Mouse (Mus musculus): ENCODE measurements around the gene Bax.
A peak's percentile ranks its signal among the peaks of the same experiment; 100 is the strongest.
"Not testable (repeated sequence)": the region's sequence is repeated elsewhere in the genome, so short reads cannot be mapped to it uniquely, and the experiment has no call there.

Gene Bax

DNA sequence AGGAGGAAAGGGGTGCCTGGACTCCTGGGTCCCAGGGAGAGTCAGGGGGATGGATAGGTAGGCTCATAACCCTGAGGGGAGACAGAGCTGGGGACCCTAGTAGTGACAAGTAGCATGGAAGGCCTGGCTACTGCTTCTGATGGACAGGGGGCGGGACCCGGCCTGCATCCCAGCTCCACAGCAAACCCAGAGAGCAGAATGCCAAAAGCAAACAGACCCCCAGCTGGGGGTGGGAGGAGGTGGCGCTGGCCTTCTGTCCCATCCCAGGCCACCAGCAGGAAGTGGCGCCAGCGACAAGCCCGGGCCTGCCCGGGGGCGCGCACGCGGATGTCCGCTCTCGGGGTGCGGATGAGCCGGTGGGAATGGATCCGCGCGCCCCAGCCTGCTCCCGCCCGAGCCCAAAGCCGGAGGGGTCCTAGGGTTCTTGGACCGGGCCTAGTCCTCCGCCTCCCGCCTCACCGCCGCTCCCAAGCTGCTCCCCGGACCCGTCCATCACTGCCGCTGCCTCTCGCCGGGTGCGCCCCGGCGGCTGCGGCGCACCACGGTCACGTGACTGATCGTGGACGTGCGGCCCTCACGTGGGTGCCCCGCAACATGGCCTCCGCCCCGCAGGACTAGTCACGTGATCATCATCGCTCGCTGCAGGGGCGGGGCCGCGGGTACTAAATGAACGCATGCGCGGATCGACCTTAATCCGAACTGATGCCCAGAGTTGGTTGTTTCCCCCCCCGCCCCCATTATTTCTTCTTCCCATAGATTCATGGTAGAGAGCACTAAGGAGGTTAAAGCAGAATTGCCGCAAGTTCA is at the start of gene Bax:
Gene Bax, minus strand, starts transcription at position 616 of the 807 bp plus-strand sequence.
- DNase-seq (ENCODE audit: low spot score) = peak; percentile 97

DNA sequence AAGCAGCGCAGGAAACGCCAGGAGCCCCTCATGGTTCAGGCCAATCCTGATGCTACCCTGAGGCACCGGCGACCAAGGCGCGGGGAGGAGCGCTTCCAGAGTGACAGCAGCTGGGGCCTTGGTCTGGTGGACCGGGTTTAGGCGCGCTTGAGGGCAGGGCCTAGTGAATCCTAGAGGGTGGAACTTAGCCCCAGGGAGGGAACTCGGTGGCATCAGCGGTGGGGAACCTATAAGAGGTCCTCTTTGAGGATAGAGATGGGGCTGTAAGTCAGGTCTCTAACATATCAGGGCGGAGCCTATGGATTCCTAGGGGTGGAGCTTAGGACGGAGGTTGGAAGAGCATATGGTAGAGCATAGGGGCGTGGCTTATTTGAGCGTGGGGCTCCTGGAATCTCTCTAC is 48.7 kb upstream of the Bax start:
- no peak for DNase-seq (ENCODE audit: low spot score)

DNA sequence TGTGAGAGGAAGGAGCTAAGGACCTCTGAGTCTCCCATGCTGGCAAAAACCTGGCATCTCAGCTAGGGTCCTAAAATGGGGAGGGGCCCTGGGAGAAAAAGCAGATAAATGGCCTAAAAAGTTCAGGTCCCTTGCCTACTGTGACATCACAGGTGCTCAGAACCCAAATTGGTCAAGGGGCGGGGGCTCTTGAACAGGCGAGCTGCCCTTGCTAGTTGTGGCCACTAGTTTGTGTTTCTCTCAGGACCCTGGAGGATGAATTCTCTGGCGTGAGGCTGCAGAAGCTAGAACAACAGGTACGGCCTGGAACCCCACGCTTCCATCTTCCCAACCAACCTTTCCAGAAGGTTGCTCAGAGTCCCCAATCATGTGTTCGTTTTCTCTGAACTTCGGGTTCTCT is 47.7 kb upstream of the Bax start:
- no peak for DNase-seq (ENCODE audit: low spot score)

DNA sequence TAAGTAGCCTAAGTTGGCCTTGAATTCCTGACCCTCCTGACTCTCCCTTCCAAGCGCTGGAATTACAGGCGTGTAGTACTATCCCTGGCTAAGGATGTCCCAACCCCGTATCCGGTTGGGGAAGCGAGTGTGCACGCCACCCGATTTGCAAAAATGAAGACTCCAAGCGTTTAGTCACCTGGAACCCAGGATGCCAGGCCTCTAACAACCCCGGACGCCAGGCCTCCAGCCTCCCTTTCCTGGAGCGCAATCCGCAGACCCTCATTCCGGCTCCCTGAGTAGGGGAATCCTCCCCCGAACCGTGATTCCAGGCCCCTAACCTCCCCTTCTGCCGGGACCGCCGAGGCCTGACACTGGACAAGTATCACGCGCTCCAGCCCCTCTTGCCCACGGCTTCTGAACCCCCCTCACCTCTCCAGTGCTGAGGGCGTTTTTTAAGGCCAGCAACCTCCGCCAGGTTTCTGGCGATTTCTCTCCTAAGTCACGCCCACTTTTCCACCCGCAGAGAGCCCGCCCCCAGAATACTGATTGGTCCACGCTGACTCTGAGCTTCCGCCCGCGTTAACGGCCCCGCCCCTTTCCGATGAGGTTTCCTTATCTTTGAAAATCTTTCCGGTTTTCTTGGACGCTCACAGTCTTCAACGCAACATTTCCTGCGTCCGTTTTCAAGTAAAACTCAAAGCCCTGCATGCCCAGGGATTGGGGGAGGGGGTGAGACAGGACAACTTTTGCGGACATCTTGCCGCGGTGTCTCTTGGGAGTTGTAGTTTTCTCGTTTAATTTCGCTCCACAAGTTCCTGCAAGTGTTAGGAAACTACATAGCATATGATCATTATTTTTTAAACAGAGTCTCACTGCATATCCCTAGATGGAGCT is 43.5 kb upstream of the Bax start, which contains the start of gene Nucb1:
Gene Nucb1, minus strand, starts transcription at position 495 of the 876 bp plus-strand sequence.
- DNase-seq (ENCODE audit: low spot score) = peak; percentile 91

DNA sequence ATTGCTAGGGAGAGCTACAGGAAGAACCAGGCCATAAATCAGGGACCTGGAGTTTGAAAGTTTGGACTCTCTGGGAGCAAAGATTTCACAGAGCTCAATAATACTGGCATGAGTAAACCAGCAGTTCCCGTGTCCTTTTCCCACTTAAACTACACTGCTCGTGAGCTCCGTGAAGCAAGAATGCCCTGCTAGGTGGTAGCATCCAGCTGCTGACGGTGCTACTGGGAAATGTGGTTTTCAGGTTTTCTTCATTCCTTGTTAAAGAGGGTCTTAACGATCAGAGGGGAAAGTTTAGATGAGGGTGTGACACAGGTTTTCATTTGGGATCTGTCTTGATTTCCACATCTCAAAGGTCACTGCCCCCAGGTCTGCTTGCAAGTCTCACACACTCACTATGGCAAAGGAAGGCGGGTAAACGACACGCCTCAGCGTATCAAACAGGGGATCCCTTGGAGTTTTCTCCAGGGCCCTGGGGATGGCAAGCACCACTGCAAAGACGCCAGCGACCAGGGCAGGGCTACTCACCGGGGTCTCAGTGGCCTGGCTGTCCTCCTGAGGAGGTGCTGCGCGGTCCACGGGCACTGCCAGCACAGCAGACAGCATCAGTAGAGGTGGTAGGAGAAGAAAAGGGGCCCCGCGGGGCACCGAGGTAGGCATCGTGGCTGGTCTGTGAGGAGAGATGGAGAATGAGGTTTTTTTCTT is 42.6 kb upstream of the Bax start:
- DNase-seq (ENCODE audit: low spot score) = no peak

GRCm38 (mm10) chr7:45508561-45508960 is 41.9 kb upstream of the Bax start:
- no peak for DNase-seq (ENCODE audit: low spot score)

- no peak for DNase-seq (ENCODE audit: low spot score)
Observed at GRCm38 (mm10) chr7:45507583-45507982, 40.9 kb upstream of the Bax start.

GRCm38 (mm10) chr7:45498427-45498826 is 31.7 kb upstream of the Bax start:
- DNase-seq (ENCODE audit: low spot score) = no peak

DNA sequence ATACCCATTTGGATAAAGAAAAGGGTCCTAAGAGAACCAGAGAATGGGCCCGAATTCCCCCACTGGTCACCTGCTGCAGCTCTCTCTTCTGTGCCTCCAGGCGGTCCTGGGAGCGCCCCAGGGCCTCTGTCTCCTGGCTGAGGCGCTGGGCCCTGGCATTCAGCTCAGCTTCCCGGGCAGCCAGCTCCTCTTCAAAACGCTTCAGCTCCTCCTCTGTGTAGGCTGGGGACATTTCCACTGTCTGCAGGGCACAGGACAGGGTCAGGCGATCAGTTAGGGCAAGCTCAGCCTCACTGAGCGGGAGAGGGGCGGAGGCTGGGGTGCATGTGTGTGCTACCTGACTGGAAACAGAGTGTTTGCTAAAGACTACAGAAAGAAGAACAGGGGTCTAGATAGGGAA is 27.9 kb upstream of the Bax start:
- no peak for DNase-seq (ENCODE audit: low spot score)

DNA sequence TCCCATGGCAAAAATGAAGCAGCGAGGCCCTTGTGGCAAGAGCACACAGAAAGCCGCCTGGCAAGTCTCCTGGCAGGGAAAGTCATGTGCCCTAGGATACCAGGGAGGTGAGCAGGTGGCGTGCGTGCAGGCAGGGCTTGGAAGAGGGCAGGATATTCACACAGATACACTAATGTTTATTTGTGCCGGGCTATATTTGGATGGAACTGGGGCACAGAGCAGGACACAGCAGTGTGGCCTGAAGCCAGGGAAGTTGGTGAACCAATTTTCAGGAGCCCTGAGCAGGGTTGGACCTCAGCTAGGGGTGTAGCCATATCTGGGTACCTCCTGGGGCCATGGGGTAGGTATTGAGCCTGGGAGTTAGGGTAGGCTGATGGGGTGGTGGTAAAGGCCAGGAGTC is 26.3 kb upstream of the Bax start:
- no peak for DNase-seq (ENCODE audit: low spot score)

DNA sequence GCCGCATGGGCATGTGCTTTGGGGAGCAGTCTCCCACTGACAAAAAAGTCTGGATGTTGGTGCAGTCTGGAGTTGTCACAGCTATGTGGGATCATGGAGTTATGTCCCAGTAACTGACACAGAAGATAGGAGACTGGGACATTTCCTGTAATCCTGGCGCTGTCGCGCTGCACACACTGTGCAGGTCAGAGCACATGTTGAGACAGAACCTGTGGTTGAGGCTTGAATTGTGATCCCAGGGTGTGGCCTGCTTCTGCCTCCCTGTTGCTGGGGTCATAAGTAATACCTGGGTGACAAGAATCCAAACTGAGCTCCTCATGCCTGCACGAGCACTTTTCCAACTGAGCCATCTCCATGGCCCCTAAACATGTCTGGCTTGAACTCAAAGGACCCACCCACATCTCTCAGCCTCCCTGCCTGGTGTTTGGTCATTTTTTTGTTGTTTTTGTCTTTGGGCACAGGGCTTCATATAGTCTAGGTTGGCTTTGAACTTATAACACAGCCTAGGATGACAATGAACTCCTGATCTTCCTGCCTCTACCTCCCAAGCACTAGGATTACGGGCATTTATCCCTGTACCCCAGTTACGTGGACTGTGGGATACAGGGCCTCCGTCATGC is 25.6 kb upstream of the Bax start:
- no peak for DNase-seq (ENCODE audit: low spot score)

GRCm38 (mm10) chr7:45491264-45491663 is 24.6 kb upstream of the Bax start:
- DNase-seq (ENCODE audit: low spot score) = no peak

GRCm38 (mm10) chr7:45490822-45491221 is 24.1 kb upstream of the Bax start:
- no peak for DNase-seq (ENCODE audit: low spot score)

GRCm38 (mm10) chr7:45489578-45489977 is 22.9 kb upstream of the Bax start:
- no peak for DNase-seq (ENCODE audit: low spot score)

DNA sequence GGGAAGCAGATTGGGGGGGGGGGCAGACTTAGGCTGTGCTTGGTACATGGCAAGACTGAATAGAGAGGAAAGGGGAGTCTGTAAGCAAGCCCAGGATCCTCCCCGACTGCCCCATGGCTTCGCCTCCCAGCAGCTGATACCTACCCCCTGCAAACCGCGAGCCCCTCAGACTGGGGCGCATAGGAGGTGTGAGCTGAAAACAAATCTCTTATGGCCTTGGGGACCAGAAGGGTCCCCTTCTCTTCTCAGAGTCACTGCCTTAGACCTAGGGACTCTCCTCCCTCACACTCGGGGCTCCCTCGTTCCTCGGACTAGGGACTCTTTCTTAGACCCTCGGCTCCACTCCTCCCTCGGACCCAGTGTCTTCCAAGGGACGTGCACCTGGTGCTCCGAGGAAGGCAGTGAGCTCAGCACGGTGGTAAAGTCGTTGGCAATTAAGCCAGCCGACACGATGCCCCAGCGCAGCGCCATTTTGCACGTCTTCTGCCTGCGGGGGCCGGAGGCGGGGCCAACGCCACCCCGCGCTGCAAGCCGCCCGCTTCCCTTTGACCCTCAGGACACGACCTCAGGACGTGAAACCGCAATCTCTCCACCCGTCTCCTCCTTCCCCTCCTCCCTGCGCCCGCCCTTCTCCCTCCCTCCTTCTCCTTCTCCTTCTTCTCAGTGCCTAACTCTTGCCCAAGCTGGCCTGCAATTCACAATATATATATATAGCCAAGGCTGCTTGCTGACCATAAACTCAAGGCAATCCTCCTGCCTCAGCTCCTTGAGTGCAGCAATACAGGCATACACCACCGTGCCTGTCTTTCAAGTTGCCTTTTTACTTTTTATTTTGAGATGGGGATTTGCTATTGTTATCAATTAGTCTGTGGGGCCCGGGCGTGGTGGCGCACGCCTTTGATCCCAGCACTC is 21.9 kb upstream of the Bax start, which contains the start of gene Dhdh:
Gene Dhdh, minus strand, starts transcription at position 513 of the 912 bp plus-strand sequence.
- no peak for DNase-seq (ENCODE audit: low spot score)

- DNase-seq (ENCODE audit: low spot score) = no peak
Observed at GRCm38 (mm10) chr7:45487861-45488292, 21.2 kb upstream of the Bax start.

DNA sequence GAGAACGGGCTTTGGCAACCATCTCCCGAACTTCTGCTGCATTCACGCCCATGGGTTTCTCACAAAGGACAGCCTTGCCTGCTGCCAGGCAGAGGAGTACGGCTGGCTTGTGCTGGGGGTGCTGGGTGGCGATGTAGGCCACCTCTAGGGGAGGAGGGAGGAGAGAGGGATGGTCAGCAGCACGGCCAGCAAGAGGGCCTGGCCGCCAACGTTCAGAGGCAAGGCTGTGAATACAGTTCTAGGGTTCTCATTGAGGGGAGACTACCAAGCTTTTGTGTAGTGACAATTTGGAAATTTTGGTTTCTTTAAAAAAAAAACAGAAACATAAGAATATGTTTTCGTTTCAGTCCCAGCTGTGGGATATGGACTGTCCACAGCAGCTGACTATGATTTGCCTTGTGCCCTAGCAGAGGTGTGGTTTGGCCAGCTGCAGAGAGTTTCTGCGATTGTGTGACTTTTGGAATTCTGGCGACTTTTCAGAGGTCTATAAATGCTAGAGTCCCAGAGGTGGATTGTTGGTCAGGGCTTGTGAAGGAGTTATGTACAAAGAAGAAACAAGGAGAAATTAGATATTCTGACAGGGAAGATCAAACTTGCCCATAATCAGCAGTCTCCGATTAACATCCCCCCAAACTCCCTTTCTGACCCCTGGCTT is 20.2 kb upstream of the Bax start, which contains the start of gene Gm45808:
Gene Gm45808, minus strand, starts transcription at position 51 of the 655 bp plus-strand sequence.
- DNase-seq (ENCODE audit: low spot score) = no peak

DNA sequence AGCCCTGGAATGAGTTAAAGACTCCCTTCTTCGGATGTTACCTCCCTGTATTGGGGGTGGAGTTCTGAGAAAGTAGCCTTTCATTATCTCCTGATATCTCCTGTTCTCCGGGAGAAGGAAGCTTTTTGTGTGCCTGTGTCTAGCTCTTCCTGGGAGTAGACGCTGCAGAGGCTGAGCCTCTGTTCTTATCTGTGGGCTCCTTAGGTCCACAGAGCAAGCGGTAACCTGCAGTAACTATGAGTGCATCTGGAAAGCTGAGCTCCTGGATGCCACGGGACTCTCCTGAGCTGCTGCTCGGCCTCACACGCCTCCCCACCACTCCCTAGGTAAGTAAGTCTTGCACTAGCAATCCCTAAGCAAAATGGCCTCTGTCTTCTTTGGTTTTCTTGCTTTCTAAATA is 19.5 kb upstream of the Bax start:
- no peak for DNase-seq (ENCODE audit: low spot score)

DNA sequence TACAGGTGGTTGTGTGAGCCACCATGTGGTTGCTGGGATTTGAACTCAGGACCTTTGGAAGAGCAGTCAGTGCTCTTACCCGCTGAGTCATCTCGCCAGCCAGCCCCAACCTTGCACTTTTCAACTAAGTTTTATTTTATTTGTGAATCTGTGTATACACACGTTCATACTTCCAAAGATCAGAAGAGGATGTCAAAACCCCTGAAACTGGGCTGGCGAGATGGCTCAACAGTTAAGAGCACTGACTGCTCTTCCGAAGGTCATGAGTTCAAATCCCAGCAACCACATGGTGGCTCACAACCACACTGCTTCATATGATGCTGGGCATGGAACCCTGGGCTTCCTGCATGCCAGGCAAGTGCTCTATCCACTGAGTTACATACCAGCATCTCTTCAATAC is 18.3 kb upstream of the Bax start:
- not testable (repeated sequence) for DNase-seq (ENCODE audit: low spot score)

GRCm38 (mm10) chr7:45482166-45482565 is 15.5 kb upstream of the Bax start:
- no peak for DNase-seq (ENCODE audit: low spot score)

Measured in layer of hippocampus, adult 11-12 months (tissue).